Mouse (Mus musculus): ENCODE results near the gene En2.

DNA sequence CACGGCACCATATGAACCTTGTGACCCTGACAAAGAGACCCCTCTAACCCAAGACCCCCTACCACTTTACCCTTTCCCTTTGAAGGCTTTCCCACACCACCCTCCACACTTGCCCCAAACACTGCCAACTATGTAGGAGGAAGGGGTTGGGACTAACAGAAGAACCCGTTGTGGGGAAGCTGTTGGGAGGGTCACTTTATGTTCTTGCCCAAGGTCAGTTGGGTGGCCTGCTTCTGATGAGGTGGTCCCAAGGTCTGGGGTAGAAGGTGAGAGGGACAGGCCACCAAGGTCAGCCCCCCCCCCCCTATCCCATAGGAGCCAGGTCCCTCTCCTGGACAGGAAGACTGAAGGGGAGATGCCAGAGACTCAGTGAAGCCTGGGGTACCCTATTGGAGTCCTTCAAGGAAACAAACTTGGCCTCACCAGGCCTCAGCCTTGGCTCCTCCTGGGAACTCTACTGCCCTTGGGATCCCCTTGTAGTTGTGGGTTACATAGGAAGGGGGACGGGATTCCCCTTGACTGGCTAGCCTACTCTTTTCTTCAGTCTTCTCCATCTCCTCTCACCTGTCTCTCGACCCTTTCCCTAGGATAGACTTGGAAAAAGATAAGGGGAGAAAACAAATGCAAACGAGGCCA, 3.8 kb downstream of the En2 start:
- TF ChIP-seq CTCF (IDR thresholded peaks at IDR 0.05; ENCODE audit: insufficient read depth, low read depth, low read length) (no peak), POLR2A (IDR thresholded peaks at IDR 0.05; ENCODE audit: insufficient read depth, low read depth, low read length) (no peak)

Measured in olfactory bulb, adult 2 months (tissue).